Mouse (Mus musculus) cerebellum, postnatal 36 days (tissue): ENCODE measurements around the gene Cox14.
"Not testable (repeated sequence)": the region's sequence is repeated elsewhere in the genome, so short reads cannot be mapped to it uniquely, and the experiment has no call there.

Source experiments
- DNase-seq, 2 experiments: peaks; one replicate each; pipeline ENCODE4 v3.0.0; 2021 to 2022; ENCODE audit warnings: mixed read lengths in 2 of 2

The Cox14 gene

GRCm38 (mm10) chr15:99727525-99727924 is 2.1 kb downstream of the Cox14 start:
- no peak for DNase-seq

GRCm38 (mm10) chr15:99728211-99728610 is 2.8 kb downstream of the Cox14 start:
- no peak for DNase-seq

- no peak for DNase-seq
Observed at GRCm38 (mm10) chr15:99729056-99729783, 3.8 kb downstream of the Cox14 start.

GRCm38 (mm10) chr15:99731167-99731566 is 5.7 kb downstream of the Cox14 start:
- DNase-seq = no peak

GRCm38 (mm10) chr15:99731678-99732077 is 6.3 kb downstream of the Cox14 start:
- no peak for DNase-seq

- DNase-seq = no peak
Observed at GRCm38 (mm10) chr15:99733186-99733585, 7.8 kb downstream of the Cox14 start.

GRCm38 (mm10) chr15:99735631-99736030 is 10.2 kb downstream of the Cox14 start:
- DNase-seq = peak; percentile 97 to 100

GRCm38 (mm10) chr15:99736675-99737074 is 11.3 kb downstream of the Cox14 start:
- no peak for DNase-seq

GRCm38 (mm10) chr15:99740229-99740628 is 14.8 kb downstream of the Cox14 start:
- peak; percentile 26 to 45 for DNase-seq

GRCm38 (mm10) chr15:99754204-99754603 is 28.8 kb downstream of the Cox14 start:
- no peak for DNase-seq

GRCm38 (mm10) chr15:99767467-99767866 is 42.0 kb downstream of the Cox14 start:
- no peak for DNase-seq

- DNase-seq = no peak
Observed at GRCm38 (mm10) chr15:99768761-99769160, 43.3 kb downstream of the Cox14 start.

- no peak for DNase-seq
Observed at GRCm38 (mm10) chr15:99771004-99771500, 45.6 kb downstream of the Cox14 start.

- no peak for DNase-seq
Observed at GRCm38 (mm10) chr15:99771601-99772276, 46.3 kb downstream of the Cox14 start.

GRCm38 (mm10) chr15:99772277-99772880 is 47.0 kb downstream of the Cox14 start:
- peak; percentile 77 to 82 for DNase-seq

GRCm38 (mm10) chr15:99772881-99772924 is 47.3 kb downstream of the Cox14 start, which contains the start of gene Cers5:
Gene Cers5, minus strand, starts transcription at chr15:99772885.
- not testable (repeated sequence) for DNase-seq

GRCm38 (mm10) chr15:99772925-99773324 is 47.5 kb downstream of the Cox14 start:
- no peak for DNase-seq
